Mouse (Mus musculus): ENCODE measurements around the gene Tnr. TPM values are rescaled to one million over a fixed set of nuclear protein-coding genes. Genes with fewer than 3 reads are reported as not detected.

Gene Tnr
- polyA plus RNA-seq, 1 experiment from 2014 or later = 0.14 TPM

- no peak overlapping the region for H3K27ac ChIP-seq
- no peak for ATAC-seq (ENCODE audit: borderline replicate concordance, extremely low read depth, low FRiP score, low TSS enrichment)
- H3K4me3 ChIP-seq = no peak overlapping the region
- WGBS = 69% methylated on average over 3 of the region's 3 CpGs
- no peaks in the 10 kb centered on the region for H3K27me3 ChIP-seq
- H3K36me3 ChIP-seq = no peaks in the 10 kb centered on the region
- no peak overlapping the region for H3K9ac ChIP-seq
- no peak overlapping the region for H3K4me2 ChIP-seq
- no peaks in the 10 kb centered on the region for H3K9me3 ChIP-seq
- H3K4me1 ChIP-seq = no peaks in the 10 kb centered on the region
Observed at GRCm38 (mm10) chr1:159655241-159655640, 131.7 kb downstream of the Tnr start.

DNA sequence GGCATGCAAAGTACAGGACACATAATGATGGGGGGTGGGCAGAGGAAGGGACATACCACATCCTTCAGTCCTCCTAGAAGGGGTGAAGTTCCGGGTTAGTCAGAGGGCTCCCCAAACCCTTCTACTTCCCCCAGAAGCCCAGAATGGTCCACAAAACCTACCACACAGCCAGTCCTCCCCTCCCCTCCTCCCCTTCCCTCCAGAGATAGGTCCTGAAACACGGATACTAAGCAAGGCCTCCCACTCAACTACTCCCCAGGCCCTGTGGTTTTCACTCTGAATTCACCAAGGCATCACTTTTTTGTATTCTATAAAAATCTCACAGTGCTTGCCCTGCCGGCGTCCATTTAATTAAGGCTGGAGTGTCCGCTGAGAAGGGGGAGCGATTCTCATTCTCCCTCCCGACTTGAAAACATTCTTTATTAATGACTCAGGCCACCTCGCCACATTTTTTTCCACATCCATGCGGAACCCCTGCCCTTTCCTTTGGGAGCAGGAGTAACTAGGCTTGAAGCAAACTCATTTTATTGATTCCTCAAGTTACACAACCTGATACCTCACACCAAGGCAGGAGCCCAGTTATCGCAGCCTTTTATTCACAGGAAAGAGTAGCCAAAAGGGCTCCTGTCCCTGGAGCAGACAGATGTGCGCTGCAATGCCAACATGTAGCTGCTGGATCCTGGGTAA is 134.4 kb downstream of the Tnr start:
- no peak overlapping the region for H3K9ac ChIP-seq
- 51% methylated on average over 11 of the region's 11 CpGs for WGBS
- H3K27me3 ChIP-seq = no peaks in the 10 kb centered on the region
- no peak overlapping the region for H3K4me3 ChIP-seq
- H3K4me1 ChIP-seq = no peaks in the 10 kb centered on the region
- no peaks in the 10 kb centered on the region for H3K9me3 ChIP-seq
- no peak overlapping the region for H3K27ac ChIP-seq
- ATAC-seq (ENCODE audit: borderline replicate concordance, extremely low read depth, low FRiP score, low TSS enrichment) = no peak
- no peaks in the 10 kb centered on the region for H3K36me3 ChIP-seq
- no peak overlapping the region for H3K4me2 ChIP-seq

DNA sequence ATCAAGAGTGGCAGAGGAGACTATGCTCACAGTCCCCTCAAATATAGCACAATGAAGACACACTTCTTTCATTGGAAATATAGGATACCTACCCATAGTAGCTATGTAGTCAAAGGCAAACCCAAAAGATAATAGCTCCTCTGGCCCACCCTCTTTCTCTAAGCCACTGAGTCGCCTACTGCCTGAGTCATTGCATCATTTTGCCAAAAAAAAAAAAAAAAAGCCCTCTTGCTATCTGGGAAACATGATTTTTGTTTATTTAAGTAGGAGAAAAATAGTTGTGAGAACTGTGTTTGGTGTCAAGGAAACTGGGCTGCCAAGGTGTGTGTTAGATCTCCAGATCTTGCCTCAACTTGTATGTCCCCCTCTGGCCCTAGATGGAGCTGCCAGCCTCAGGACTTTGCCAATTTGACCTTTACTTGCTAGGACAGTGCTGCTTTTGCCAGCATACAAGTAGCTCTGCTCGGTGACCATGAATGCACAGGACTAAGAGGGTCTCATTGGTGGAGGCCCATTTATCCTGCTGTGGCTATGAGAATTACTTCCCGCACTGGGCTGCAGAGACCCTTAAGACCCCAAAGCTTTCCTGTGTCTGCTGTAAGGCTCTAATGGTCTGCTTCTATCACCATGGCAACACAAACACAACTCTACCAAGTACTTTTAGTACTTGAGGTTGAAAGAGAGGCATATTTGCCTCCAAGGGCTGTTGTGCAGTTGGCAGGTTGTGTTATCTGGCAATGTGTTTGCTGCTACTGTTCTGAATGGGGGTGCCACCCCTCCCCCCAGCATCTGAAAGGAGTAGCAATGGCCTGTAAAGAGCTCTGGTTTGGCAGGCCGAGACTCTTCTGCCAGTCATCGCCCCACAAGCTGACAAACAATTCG is 137.3 kb downstream of the Tnr start:
- H3K4me3 ChIP-seq = no peak overlapping the region
- H3K27ac ChIP-seq = no peak overlapping the region
- no peaks in the 10 kb centered on the region for H3K36me3 ChIP-seq
- H3K9me3 ChIP-seq = no peaks in the 10 kb centered on the region
- WGBS = 53% methylated on average over 6 of the region's 6 CpGs
- ATAC-seq (ENCODE audit: borderline replicate concordance, extremely low read depth, low FRiP score, low TSS enrichment) = no peak
- H3K4me1 ChIP-seq = no peaks in the 10 kb centered on the region
- no peaks in the 10 kb centered on the region for H3K27me3 ChIP-seq
- H3K4me2 ChIP-seq = no peak overlapping the region
- H3K9ac ChIP-seq = no peak overlapping the region

DNA sequence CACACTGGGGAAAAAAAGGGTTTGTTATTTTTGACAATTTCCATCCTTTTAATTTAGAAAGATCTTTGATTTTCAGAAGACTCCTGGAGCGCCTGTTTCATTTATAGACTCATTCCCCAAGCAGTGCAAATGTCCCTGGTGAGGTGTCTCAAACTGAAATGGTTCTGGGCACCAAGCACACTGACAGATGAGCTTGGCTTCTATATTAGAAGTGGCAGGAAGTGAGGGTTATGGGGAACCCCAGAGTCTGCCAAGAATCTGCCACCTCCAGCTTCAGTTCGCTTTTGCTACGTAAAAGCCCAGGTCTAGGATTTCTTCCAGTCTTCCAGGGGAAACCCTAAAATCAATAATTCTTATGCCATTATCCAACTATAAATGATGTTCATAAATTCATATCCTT is 140.9 kb downstream of the Tnr start:
- H3K4me1 ChIP-seq = no peaks in the 10 kb centered on the region
- 65% methylated on average over 3 of the region's 3 CpGs for WGBS
- no peaks in the 10 kb centered on the region for H3K36me3 ChIP-seq
- no peak overlapping the region for H3K4me2 ChIP-seq
- no peak overlapping the region for H3K27ac ChIP-seq
- no peak overlapping the region for H3K4me3 ChIP-seq
- H3K9ac ChIP-seq = no peak overlapping the region
- no peaks in the 10 kb centered on the region for H3K27me3 ChIP-seq
- no peaks in the 10 kb centered on the region for H3K9me3 ChIP-seq
- ATAC-seq (ENCODE audit: borderline replicate concordance, extremely low read depth, low FRiP score, low TSS enrichment) = no peak

- H3K4me2 ChIP-seq = no peak overlapping the region
- H3K9ac ChIP-seq = no peak overlapping the region
- 72% methylated on average over 4 of the region's 4 CpGs for WGBS
- H3K4me1 ChIP-seq = no peaks in the 10 kb centered on the region
- no peak overlapping the region for H3K27ac ChIP-seq
- no peak overlapping the region for H3K4me3 ChIP-seq
- H3K36me3 ChIP-seq = no peaks in the 10 kb centered on the region
- no peaks in the 10 kb centered on the region for H3K9me3 ChIP-seq
- ATAC-seq (ENCODE audit: borderline replicate concordance, extremely low read depth, low FRiP score, low TSS enrichment) = no peak
- no peaks in the 10 kb centered on the region for H3K27me3 ChIP-seq
Observed at GRCm38 (mm10) chr1:159664945-159665344, 141.4 kb downstream of the Tnr start.

GRCm38 (mm10) chr1:159670629-159671150 is 147.1 kb downstream of the Tnr start:
- 42% methylated on average over 16 of the region's 16 CpGs for WGBS

GRCm38 (mm10) chr1:159671181-159671580 is 147.6 kb downstream of the Tnr start:
- H3K9ac ChIP-seq = no peak overlapping the region
- no peaks in the 10 kb centered on the region; the same call in 1 of the 2 replicates for H3K4me1 ChIP-seq
- peak overlapping the region; percentile 9; the same call in 1 of the 2 replicates for H3K4me2 ChIP-seq
- H3K27me3 ChIP-seq = no peaks in the 10 kb centered on the region
- no peaks in the 10 kb centered on the region for H3K9me3 ChIP-seq
- no peak overlapping the region for H3K27ac ChIP-seq
- no peak overlapping the region for H3K4me3 ChIP-seq
- WGBS = 73% methylated on average over 8 of the region's 8 CpGs
- no peaks in the 10 kb centered on the region for H3K36me3 ChIP-seq
- ATAC-seq (ENCODE audit: borderline replicate concordance, extremely low read depth, low FRiP score, low TSS enrichment) = no peak

More at GRCm38 (mm10) chr1:159670629-159671150, 147.1 kb downstream of the Tnr start:
- peak; percentile 73 for ATAC-seq (ENCODE audit: borderline replicate concordance, extremely low read depth, low FRiP score, low TSS enrichment)
- Histone ChIP-seq H3K4me3 (no peak overlapping the region), H3K27ac (no peak overlapping the region), H3K36me3 (no peaks in the 10 kb centered on the region), H3K27me3 (no peaks in the 10 kb centered on the region), H3K4me2 (peak overlapping the region; percentile 9; the same call in 1 of the 2 replicates), H3K9ac (no peak overlapping the region), H3K4me1 (no peaks in the 10 kb centered on the region; the same call in 1 of the 2 replicates), H3K9me3 (no peaks in the 10 kb centered on the region)

DNA sequence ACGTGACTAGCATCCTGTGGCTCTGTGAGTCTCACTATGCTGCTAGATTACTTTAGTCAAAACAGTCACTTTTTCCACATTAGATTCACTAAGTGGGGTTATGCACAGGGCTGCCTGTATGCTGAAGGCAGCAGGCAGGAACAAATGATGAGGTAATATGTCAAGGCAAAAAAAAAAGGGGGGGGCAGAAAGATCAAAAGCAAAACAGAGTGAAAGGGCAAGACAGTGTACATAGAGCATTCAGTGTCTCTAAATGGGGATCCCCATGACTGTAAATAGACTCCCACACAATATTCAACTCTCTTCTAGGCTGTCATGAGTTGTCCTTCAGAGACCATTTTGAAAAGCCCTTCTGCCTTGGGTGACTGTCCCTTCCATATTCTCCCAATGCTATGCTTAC is 150.7 kb downstream of the Tnr start:
- no peak overlapping the region for H3K4me3 ChIP-seq
- 36% methylated on average over 1 of the region's 1 CpGs for WGBS

DNA sequence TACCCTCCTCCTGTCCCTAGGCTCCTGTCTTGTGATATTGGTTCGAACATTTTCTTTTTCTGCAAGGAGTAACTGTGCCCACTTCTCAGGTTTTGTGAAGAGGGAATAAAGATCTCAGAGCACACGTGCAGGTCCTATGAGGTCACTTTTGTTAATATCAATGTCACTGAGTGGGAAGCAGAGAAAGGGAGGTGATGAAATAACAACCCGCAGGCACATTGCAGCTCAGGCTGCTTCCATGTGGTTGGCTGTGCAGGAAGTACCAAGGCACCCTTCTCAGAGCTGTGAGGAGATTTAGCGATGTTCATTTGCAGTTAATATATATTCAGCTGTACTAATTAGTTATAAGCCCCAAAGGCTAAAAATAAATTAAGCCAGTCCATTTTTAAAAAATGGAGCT is 151.9 kb downstream of the Tnr start:
- no peaks in the 10 kb centered on the region for H3K27me3 ChIP-seq
- no peak overlapping the region for H3K9ac ChIP-seq
- no peak for ATAC-seq (ENCODE audit: borderline replicate concordance, extremely low read depth, low FRiP score, low TSS enrichment)
- H3K9me3 ChIP-seq = no peaks in the 10 kb centered on the region
- H3K4me3 ChIP-seq = no peak overlapping the region
- no peak overlapping the region for H3K27ac ChIP-seq
- no peaks in the 10 kb centered on the region; the same call in 1 of the 2 replicates for H3K4me1 ChIP-seq
- H3K36me3 ChIP-seq = no peaks in the 10 kb centered on the region
- H3K4me2 ChIP-seq = no peak overlapping the region
- WGBS = 56% methylated on average over 4 of the region's 4 CpGs

More for the DNA sequence above, 150.7 kb downstream of the Tnr start:
- ATAC-seq (ENCODE audit: borderline replicate concordance, extremely low read depth, low FRiP score, low TSS enrichment) = no peak
- no peaks in the 10 kb centered on the region for H3K27me3 ChIP-seq
- H3K4me1 ChIP-seq = no peaks in the 10 kb centered on the region; the same call in 1 of the 2 replicates
- H3K36me3 ChIP-seq = no peaks in the 10 kb centered on the region
- no peak overlapping the region for H3K9ac ChIP-seq
- no peak overlapping the region for H3K27ac ChIP-seq
- H3K4me2 ChIP-seq = no peak overlapping the region
- H3K9me3 ChIP-seq = no peaks in the 10 kb centered on the region

DNA sequence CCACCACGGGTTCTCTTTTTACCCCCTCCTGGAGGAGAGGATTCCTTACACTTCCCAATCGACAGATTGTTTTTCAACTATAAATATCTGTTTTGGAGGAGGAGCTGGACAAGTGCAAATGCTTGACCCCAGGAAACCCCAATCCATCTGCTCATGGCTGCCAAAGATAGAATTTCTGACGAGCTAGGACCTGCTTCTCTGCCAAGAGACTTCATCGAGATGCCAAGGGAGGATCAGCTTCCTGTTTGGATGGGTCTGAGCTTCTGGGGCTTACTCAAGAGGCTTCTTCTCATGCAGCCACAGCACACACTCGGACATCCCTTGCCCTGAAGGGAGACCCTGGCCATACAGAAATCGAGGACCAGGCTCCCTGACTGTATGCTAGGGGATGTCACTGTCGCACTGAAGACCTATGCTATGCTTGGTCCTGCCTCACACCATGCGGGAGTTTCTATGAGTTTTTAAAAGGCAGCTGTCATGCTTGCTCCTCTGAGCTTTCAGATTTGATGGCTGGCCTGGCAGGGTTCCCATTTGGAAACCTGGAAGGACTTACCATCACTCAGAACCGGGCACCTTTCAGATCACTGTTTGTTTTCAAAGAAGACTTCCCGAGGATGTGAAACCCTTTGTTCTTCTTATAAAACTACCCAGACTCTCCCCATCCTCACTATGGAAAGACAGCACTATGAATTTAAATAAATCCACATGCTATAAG is 154.8 kb downstream of the Tnr start:
- no peak overlapping the region for H3K27ac ChIP-seq
- no peak overlapping the region for H3K9ac ChIP-seq
- H3K4me1 ChIP-seq = no peaks in the 10 kb centered on the region
- no peaks in the 10 kb centered on the region for H3K36me3 ChIP-seq
- no peak overlapping the region for H3K4me3 ChIP-seq
- no peak for ATAC-seq (ENCODE audit: borderline replicate concordance, extremely low read depth, low FRiP score, low TSS enrichment)
- 43% methylated on average over 10 of the region's 10 CpGs for WGBS
- H3K9me3 ChIP-seq = no peaks in the 10 kb centered on the region
- no peaks in the 10 kb centered on the region for H3K27me3 ChIP-seq
- no peak overlapping the region for H3K4me2 ChIP-seq

GRCm38 (mm10) chr1:159681252-159681651 is 157.7 kb downstream of the Tnr start:
- Histone ChIP-seq H3K9ac (no peak overlapping the region), H3K4me1 (peaks cover 3% of the 10 kb centered on the region; the same call in 1 of the 2 replicates), H3K4me3 (no peak overlapping the region), H3K27me3 (no peaks in the 10 kb centered on the region), H3K27ac (no peak overlapping the region), H3K36me3 (no peaks in the 10 kb centered on the region), H3K4me2 (no peak overlapping the region), H3K9me3 (no peaks in the 10 kb centered on the region)
- ATAC-seq (ENCODE audit: borderline replicate concordance, extremely low read depth, low FRiP score, low TSS enrichment) = no peak
- WGBS = 53% methylated on average over 2 of the region's 2 CpGs

Data from lung, embryonic 15.5 days (tissue).